Mouse (Mus musculus): ENCODE data around the gene Dysf. TPM values are rescaled to one million over a fixed set of nuclear protein-coding genes. Genes with fewer than 3 reads are reported as not detected.

Gene Dysf
- total RNA-seq, 2 experiments from 2014 or later: 117 to 135 TPM

GRCm38 (mm10) chr6:84105148-84106022, 97.0 kb downstream of the Dysf start:
- intact Hi-C loops (cut with DNase I): no loop called here
- peak; percentile 43 to 45 for DNase-seq

DNA sequence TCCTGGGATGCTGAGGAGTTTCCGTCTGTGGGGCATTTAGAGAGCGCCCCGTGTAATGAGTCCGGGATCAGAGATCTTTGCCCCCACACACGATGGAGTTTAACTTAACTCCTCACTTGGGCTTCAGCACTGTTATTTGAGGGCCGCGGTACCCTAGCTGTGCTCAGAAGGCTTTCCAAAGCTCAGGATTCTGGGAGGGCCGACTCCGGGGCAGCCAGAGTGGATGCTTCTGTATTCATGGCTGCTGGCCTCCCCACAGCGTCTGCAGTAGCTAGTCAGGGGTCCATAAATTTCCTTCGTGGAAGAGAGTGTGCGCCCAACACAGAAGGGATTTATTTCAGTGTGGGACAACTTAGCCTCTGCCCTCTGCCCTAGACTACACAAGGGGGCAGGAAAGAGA, 97.7 kb downstream of the Dysf start:
- DNase-seq: no peak
- intact Hi-C loops (cut with DNase I): no loop called here

GRCm38 (mm10) chr6:84110377-84110776, 102.0 kb downstream of the Dysf start:
- intact Hi-C loops (cut with DNase I): no loop called here
- no peak for DNase-seq

DNA sequence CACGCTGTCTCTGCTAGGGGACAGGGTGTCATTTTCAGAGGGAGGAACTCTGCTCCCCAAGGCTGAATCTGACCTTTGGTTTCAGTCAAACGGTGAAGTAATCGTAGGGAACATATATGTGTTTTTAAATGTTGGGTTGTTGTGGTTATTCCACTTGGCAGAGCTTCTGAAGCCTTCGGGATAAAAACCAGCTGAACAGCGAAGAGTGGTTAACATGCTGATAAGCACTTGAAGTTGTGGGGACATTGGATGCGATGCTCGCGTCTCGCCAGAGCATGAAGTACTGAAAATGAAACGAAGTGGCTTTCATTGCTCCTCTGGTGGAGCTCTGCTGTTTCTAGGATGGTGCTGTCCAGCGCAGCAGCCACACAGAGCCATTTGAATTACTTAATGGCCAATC, 102.7 kb downstream of the Dysf start:
- intact Hi-C loops (cut with DNase I): no loop called here
- DNase-seq: no peak

DNA sequence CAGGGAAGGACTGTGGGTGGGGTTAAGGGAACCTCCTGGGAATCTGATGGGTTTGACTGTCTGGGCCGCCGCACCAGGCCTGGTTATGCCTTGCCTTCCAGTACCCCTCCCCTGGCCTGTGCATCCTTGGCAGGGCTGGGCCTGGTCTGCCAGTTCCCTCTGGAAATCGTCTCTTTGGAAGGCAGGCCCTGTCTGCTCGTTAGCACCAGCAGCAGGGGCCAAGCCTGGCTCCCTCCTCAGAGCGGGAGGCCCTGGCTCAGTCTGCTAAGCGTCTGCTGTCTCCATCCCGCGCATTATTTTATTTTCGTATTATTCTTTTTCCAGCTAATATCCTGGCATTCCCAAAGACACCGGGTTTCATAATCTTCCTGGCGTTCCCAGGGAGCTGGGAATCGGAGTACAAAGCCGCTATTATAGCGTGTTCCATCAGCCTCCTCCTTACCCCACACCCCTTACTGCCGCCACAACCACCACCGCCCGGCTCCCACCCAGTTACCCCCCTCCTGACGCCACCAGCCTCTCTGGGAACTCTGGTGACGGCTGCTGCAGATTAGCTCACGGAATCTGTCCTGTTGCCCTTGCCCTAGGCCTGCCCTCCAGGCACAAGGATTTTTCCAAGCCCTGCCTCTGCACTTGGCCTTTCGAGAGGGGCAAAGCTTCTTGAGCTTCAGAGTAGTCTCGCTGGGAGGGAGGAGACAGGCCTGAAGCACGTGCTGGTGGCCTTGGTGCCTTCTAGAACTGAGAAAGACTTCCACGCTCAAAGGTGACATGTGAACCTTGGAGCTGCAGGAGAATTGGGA, 111.5 kb downstream of the Dysf start:
- DNase-seq: no peak
- intact Hi-C loops (cut with DNase I): no loop called here

DNA sequence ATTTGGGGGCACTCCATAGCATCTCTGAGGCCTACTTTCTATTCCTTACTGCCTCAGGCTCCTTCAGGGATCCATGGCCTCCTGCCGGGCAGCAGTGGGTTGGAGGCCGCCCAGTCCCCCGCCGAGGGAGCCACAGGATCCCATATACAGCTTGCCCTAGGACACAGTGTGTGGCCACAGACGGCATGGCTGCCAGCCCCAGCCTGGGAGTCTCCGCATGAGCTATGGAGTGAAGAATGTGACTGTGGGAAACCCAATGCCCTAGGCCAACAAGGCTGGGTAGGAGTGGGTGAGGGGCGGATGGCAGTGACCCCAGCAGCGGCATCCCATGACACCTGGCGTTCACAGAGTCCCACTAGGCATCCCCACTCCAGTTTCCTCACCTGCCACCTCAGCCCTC, 116.2 kb downstream of the Dysf start:
- DNase-seq: no peak
- intact Hi-C loops (cut with DNase I): no loop called here

GRCm38 (mm10) chr6:84125101-84125500, 116.7 kb downstream of the Dysf start:
- intact Hi-C loops (cut with DNase I): no loop called here
- no peak for DNase-seq

GRCm38 (mm10) chr6:84128229-84128628, 119.8 kb downstream of the Dysf start:
- DNase-seq: no peak
- intact Hi-C loops (cut with DNase I): no loop called here

GRCm38 (mm10) chr6:84130867-84131266, 122.5 kb downstream of the Dysf start:
- intact Hi-C loops (cut with DNase I): no loop called here
- DNase-seq: no peak

DNA sequence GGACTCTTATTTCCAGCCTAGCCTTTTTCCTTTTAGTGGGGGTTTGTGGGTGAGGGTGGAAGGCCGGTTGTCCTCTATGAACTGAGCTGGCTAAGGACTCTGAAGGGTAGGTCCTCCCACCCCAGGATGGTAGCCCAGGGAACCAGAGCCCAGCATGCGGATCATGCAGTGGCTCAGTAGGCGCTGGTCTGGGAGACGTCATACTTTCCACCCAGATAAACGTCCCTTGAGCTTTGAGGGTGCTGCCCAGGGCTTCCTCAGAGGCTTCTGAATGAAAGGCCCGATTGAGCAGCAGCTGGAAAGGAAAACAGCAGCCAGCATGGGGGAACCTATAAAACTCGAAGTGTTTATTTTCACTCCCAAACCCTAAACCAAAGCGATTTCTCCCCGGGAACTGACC, 123.1 kb downstream of the Dysf start:
- no peak for DNase-seq
- intact Hi-C loops (cut with DNase I): no loop called here

DNA sequence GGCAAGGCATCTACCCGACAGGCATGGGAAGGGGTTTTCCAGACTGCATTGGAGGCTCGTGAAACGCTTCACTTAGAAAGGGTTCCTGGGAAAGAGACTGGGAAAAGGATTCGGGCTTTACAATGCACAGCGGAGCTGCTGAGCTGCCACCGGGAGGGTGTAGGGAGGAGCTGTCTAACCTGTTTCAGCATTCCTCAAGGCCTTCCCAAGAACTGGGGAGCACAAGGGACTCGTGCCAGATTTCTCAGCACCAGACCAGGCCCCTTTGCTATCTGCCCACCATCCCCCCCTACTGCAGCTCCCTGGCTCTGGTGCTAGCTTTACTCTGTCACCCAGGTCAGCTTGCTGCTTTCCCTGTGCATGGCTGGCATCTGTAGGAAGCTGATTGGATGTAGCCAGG, 124.7 kb downstream of the Dysf start:
- no peak for DNase-seq
- intact Hi-C loops (cut with DNase I): no loop called here

DNA sequence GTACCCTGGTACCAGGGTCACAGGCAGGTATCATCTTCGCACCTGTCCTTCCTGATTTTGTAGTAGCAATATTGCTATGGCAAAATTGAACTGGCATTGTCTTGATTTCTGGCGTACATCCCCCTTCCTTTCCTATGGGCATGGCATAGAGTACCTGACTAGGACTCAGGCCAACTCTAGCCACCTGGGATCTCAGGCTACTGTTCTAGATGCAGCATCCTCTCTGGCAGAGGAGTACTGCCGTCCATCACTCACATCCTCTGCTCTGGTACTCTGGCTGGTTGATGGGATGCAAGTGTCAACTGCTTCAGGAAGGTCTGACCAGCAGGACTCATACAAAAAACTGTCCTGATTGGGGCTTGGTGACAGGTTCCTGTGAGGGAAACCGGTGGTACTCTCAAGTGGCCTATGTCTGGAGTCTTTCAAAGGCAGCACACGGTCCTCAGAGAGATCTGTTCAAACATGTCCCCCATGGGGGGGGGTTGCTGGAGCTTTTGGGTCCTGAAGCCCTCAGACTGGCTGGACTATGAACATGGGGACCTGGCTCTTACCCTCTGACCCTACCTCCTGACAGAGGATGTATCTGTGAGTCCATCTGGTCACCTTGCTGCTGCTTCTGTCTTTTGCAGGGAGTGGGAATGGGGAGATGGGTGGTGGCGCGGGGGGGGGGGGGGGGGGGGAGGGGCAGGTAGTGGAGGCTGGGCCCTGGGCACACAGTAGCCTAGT, 125.8 kb downstream of the Dysf start:
- DNase-seq: no peak
- intact Hi-C loops (cut with DNase I): no loop called here

- intact Hi-C loops (cut with DNase I): no loop called here
- DNase-seq: peak in 1 of 2 experiments; percentile 36
These were observed 126.5 kb downstream of the Dysf start for GRCm38 (mm10) chr6:84134722-84135394.

GRCm38 (mm10) chr6:84135709-84136108, 127.3 kb downstream of the Dysf start:
- intact Hi-C loops (cut with DNase I): no loop called here

DNA sequence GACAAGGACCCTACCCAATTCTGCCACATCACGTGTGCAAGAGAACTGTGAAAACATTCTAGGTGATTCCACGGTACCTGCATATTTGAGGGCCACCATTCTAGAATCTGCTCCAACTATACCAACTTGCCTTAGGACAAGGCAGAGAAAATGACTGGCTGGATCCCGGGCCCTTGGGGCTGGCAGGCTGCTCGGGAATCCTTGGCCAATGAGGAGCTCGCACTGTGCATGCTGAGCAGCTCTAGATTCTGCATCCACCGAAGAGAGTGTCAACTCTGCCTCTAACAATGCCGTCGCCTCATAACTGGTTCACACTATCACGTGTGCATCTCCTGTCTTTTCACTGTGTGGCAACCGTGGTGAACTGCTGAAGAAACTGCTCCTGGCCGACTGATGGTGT, 128.0 kb downstream of the Dysf start:
- DNase-seq: no peak
- intact Hi-C loops (cut with DNase I): no loop called here

More at GRCm38 (mm10) chr6:84135709-84136108, 127.3 kb downstream of the Dysf start:
- no peak for DNase-seq

- intact Hi-C loops (cut with DNase I): no loop called here
- peak; percentile 86 to 91 for DNase-seq
These were observed 131.5 kb downstream of the Dysf start for GRCm38 (mm10) chr6:84139932-84140331.

DNA sequence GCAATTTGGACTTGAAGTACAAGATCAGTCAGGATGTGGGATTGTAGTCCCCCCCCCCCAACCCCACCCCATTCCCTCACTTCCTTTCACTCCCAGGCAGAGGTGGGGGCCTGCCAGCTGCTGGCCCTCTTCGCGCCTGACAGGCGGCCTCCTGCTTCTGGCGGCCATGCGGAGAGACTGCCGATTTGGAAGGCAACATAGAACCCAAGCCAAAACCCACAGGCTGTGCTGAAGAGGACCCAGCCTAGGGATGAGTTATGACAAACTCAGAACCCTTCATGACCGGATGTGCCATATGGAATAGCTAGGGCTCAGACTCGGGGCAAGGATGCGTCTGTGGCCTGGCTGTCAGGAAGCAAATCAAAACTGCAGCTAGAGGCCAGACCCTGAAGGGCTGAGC, 134.1 kb downstream of the Dysf start:
- DNase-seq: peak; percentile 57 to 61
- intact Hi-C loops (cut with DNase I): no loop called here

DNA sequence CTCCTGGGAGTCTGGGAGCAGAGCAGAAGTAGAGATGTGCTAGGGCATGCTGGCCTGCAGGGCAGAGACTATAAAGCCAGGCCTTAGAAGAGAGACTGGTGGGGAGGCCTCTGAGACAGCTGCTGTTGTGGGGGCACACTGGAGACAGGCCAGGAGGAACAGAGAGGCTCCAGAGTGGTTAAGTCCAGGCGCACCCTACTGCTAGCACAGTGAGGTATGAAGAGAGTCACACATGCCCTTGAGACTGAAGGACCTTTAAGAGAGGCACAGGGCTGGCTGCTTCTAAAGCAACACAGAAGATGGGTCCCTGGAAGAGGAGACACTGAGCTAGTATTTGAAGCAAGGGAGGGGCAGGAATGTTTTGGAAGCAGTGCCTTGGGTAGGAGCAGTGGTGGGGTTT, 134.9 kb downstream of the Dysf start:
- intact Hi-C loops (cut with DNase I): no loop called here
- DNase-seq: no peak

GRCm38 (mm10) chr6:84144393-84144792, 136.0 kb downstream of the Dysf start:
- no peak for DNase-seq
- intact Hi-C loops (cut with DNase I): no loop called here

GRCm38 (mm10) chr6:84147206-84148004, 139.0 kb downstream of the Dysf start:
- DNase-seq: peak in 1 of 2 experiments; percentile 36
- intact Hi-C loops (cut with DNase I): loop anchor here (2.0 kb wide), 1 partner anchor 169 kb away; no protein-coding TSS in a partner anchor

Measured in heart, postnatal 10 days (tissue).